Mouse (Mus musculus) limb, embryonic 10.5 days (tissue): ENCODE data around the gene Itgb7. TPM values are rescaled to one million over a fixed set of nuclear protein-coding genes. Genes with fewer than 3 reads are reported as not detected.
A peak's percentile ranks its signal among the peaks of the same experiment; 100 is the strongest.

Experiments used
- DNase-seq: peaks from one replicate; pipeline ENCODE4 v3.0.0-alpha.2; 2017; ENCODE audit warnings: low spot score
- H3K27ac ChIP-seq: fragments of 300-500 bp; sonication (generic); 2 replicates; pipeline ENCODE4 v1.5.1; 2016; ENCODE audit warnings: mild to moderate bottlenecking
- H3K27me3 ChIP-seq: fragments of 300-500 bp; sonication (generic); 2 replicates; pipeline ENCODE4 v1.6.1; 2016; ENCODE audit warnings: low read depth, mild to moderate bottlenecking; ENCODE audit not compliant: poor library complexity, severe bottlenecking
- H3K36me3 ChIP-seq: fragments of 300-500 bp; sonication (generic); 2 replicates; pipeline ENCODE4 v1.6.1; 2016; ENCODE audit warnings: mild to moderate bottlenecking, moderate library complexity
- H3K4me1 ChIP-seq: fragments of 300-500 bp; sonication (generic); 2 replicates; pipeline ENCODE4 v1.6.1; 2016
- H3K4me3 ChIP-seq: fragments of 300-500 bp; sonication (generic); 2 replicates; pipeline ENCODE4 v1.5.1; 2016; ENCODE audit warnings: mild to moderate bottlenecking, moderate library complexity
- H3K9me3 ChIP-seq: fragments of 300-500 bp; sonication (generic); replicated peaks from 2 replicates; pipeline ENCODE4 v1.6.1; 2016; ENCODE audit warnings: mild to moderate bottlenecking
- WGBS: fragments of 180-500 bp; shearing (Covaris S2); methylation state at CpG from one replicate; pipeline ENCODE4 v1.1.7; 2016; 5-methylcytosine and 5-hydroxymethylcytosine counted together
- polyA plus RNA-seq: library from polyadenylated mRNA; unstranded; fragments of >200 nt; fragmentation: Nextera tagmentation; extraction: Ambion mirVana; gene quantifications from 2 replicates; pipeline ENCODE4 v1.2.1, GENCODE M21; 2016

Gene Itgb7
- polyA plus RNA-seq, 1 experiment from 2014 or later: 1.5 TPM

DNA sequence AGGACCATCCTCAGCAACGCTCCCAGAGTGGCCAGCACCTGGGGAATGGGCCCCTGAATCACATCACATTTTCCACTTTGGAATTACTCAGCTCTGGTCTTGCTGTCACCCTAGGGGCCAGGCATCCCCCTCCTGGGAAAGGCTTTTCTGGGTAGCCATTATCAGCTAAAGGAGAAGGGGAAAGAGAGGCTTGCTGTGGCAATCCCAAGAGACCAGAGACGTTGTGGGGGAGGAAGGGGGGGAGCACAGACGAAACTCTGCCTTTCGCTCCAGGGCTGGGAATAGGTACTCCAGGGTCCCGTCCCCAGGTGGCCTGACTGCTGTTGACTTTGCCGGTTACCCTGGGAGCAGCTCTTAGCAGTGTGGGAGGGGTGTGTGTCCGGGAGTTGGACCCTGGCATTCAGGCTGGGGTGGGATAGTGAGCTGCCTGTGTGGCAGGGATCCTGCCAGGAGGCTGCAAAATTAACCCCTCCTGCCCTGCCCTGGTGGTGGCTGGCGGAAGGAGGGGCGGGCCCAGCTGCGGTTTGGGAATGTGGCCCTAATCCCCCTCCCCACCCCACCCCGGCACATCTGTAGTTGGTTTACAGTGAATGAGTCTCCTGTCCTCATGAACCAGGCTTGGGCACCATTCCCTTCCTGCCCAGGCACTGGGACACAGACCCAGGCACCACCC, 27.0 kb upstream of the Itgb7 start:
- Histone ChIP-seq H3K9me3 (no peaks in the 10 kb centered on the region), H3K36me3 (peaks cover 18% of the 10 kb centered on the region), H3K4me3 (peak overlapping the region; percentile 88), H3K27me3 (peaks cover 5% of the 10 kb centered on the region), H3K27ac (peak overlapping the region; percentile 98), H3K4me1 (peaks cover 79% of the 10 kb centered on the region)
- 5% methylated on average over 11 of the region's 11 CpGs for WGBS
- DNase-seq: peak; percentile 82

DNA sequence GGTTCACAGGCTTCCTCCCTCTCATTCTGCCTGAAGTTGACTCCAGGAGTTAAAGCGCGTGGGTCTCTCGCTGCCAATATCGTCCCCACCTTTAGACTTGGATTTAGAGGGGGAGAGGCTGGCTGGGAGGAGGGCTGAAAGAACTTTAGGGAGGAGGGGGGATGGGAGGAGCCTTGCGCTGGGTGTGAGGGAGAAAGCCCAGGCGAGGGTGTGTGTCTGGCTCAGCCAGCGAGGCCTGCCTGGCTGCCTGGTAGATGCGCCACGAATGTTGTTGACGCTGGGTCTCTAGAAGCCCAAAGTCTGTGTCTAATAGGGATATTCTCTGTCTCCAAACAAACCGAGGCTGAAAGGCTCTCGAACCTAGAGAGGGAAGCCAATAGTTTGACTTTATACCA, 26.3 kb upstream of the Itgb7 start:
- Histone ChIP-seq H3K36me3 (peaks cover 25% of the 10 kb centered on the region), H3K9me3 (no peaks in the 10 kb centered on the region), H3K4me1 (peaks cover 81% of the 10 kb centered on the region), H3K27me3 (peaks cover under 1% of the 10 kb centered on the region; the same call in 1 of the 2 replicates), H3K4me3 (peak overlapping the region; percentile 88), H3K27ac (peak overlapping the region; percentile 98)
- DNase-seq: peak; percentile 81
- 2% methylated on average over 12 of the region's 12 CpGs for WGBS

DNA sequence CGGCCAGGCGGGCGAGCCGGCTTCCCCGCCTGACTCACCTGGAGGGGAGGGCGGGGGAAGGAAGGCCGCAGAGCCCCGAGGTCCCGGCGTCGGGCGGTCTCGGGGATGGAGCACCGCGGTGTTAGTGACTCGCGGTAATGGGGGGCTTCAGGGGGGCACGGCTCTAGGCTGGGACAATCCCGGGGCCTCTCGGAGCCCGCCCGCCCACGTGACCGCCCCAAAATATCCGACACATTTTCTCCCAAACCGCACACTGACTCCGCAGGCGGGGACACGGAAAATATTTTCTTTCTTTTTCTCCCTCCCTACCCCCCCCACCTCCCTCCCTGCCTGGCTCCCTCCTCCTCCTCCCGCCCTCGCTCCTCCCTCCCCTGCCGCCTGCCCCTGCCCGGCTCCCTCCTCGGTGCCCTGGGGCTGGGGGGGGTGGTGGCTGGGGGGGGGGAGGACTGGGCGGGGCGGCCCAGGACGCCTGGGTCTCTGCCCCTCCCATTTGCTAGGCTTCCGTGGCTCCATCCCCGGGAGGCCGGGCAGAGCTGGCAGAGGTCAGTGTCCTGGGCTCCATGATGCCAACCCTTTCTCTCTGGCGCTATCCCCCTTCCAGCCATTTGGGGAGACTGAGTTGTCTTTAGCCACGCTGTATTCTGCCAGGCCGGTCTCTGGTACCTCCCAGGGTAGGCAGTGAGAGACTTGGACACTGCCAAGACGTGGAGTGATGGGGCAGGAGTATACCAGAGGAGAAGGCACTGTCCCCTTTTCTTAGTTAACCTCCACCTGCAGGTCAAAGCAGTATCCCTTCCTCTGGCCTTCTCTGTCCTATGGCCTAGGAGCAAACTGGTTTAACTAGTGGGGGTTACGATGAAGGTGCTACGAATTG, 25.7 kb upstream of the Itgb7 start, which contains the start of gene Rarg:
Gene Rarg, minus strand, starts transcription at position 316 of the 874 bp plus-strand sequence.
- Histone ChIP-seq H3K4me1 (peaks cover 82% of the 10 kb centered on the region), H3K4me3 (peak within 1 kb of the TSS; percentile 88), H3K9me3 (no peaks in the 10 kb centered on the region), H3K27me3 (no peaks in the 10 kb centered on the region; the same call in 1 of the 2 replicates), H3K36me3 (peaks cover 31% of the 10 kb centered on the region), H3K27ac (peak within 1 kb of the TSS; percentile 98)
- DNase-seq: peak; percentile 78
- under 1% methylated on average over 37 of the region's 46 CpGs for WGBS

DNA sequence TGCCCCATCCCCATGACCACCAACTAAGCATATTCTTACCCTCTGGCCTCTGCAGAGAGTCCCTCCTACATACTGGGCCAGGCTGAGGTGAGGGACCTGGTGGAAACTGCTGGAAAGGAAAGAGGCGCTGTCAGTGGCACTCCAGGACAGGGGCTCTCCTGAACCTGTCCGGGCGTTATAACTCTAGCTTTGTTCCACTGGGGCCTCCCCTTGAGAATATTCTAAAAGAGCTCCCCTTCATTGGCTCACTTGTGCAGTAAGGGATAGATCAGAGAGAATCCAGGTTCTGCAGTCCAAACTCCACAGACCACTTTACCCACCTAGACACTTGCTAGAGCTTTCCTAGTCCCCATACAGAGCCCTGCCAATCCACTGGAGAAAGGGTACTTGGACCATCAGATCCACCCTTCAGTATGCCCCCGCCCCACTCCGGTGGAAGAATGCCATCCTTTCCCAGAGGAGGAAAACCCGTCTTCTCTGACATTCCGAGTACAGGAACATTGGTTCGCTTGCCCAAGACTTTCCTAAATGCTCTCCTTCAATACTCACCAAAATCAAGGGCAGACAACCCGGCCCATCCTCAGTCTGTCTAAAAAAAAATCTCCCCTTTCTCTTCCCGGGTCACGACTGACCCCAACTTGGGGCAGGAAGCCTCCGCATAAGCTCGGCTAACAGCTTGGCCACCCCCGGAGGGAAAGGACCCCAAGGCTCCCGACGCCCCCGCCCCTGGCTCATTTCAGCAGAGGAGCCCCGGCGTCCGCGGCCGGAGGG, 24.9 kb upstream of the Itgb7 start:
- Histone ChIP-seq H3K4me1 (peaks cover 82% of the 10 kb centered on the region), H3K27me3 (no peaks in the 10 kb centered on the region; the same call in 1 of the 2 replicates), H3K36me3 (peaks cover 39% of the 10 kb centered on the region), H3K9me3 (no peaks in the 10 kb centered on the region), H3K27ac (peak overlapping the region; percentile 98), H3K4me3 (peak overlapping the region; percentile 88)
- WGBS: 6% methylated on average over 22 of the region's 22 CpGs
- DNase-seq: no peak

DNA sequence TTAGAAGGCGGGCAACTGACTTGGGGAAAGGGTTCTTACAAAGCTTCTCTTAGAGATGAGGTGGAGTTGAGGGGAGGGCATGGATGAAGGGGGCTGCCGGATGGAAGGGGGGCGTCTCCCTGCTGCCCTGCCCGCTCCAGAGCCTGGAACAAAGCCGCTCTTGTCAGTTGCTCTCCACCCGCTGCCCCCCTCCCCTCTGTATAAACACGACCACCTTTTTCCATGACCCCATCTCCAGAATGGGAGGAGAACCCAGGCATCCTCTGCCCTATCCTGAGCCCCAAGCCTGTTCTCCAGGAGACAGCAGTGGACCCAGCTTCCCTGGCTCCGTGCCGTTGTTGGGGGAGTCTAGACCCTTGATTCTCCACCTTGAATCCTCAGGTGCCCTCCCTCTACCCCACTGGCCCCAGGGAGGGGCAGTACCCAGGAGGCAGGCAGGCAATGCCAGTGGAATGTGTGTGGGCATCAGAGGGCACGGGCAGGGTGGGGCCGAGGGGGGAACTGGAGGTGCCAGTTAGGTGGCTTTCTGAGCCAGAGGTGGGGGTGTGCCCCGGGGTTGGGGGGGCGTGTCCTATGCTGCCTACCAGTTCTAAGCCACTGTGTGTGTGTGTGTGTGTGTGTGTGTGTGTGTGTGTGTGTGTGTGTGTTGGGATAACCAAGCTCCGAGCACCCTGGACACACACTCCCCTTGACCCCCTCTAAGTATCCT, 24.0 kb upstream of the Itgb7 start:
- DNase-seq: no peak
- 48% methylated on average over 14 of the region's 14 CpGs for WGBS
- Histone ChIP-seq H3K9me3 (no peaks in the 10 kb centered on the region), H3K27ac (peak overlapping the region; percentile 98), H3K27me3 (no peaks in the 10 kb centered on the region; the same call in 1 of the 2 replicates), H3K36me3 (peaks cover 48% of the 10 kb centered on the region), H3K4me1 (peaks cover 88% of the 10 kb centered on the region), H3K4me3 (peak overlapping the region; percentile 88)

DNA sequence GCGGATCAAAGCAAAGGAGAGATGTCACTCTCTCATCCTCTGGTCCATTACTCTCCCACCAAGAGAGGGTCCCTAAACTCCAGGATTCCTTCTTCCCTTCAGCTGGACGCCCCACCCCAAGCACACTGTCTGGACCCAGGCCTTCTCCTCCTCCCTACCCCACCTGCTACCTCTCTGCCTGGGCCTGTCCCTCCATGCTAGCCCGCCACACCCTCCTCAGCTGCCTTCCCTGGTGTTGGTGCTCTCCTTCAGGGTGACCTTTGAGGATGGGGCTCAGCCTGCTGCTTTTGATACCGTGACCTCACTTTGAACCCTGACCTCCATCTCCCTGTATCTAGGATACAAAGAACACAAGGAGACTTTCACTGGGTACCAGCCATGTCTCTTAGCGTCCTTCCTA, 18.8 kb upstream of the Itgb7 start:
- no peak for DNase-seq
- H3K9me3 ChIP-seq: no peaks in the 10 kb centered on the region
- 55% methylated on average over 5 of the region's 5 CpGs for WGBS
- no peaks in the 10 kb centered on the region for H3K27me3 ChIP-seq
- peaks cover 93% of the 10 kb centered on the region for H3K4me1 ChIP-seq
- peak overlapping the region; percentile 95 for H3K27ac ChIP-seq
- peak overlapping the region; percentile 86 for H3K4me3 ChIP-seq
- H3K36me3 ChIP-seq: peaks cover 56% of the 10 kb centered on the region

DNA sequence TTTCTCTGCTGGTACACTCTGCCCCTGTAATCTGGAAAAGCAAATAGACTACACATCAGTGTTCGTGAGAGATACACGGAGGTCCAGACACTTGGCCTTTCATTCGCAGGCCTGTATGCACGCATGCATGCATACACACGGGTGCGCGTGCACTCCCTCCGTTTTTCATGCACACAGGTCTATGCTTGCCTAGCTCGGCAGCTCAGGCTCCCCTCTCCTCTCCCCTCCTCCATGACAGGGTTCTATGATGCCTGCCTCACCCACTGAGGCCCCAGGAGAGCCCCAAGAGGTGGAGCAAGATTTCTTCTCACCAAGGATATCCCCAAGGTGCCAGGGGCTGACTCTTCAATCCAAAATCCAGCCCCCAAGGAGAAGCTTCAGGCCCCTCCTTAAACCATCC, 18.2 kb upstream of the Itgb7 start:
- 30% methylated on average over 9 of the region's 9 CpGs for WGBS
- Histone ChIP-seq H3K27me3 (no peaks in the 10 kb centered on the region), H3K4me1 (peaks cover 92% of the 10 kb centered on the region), H3K36me3 (peaks cover 52% of the 10 kb centered on the region), H3K4me3 (peak overlapping the region; percentile 86), H3K9me3 (no peaks in the 10 kb centered on the region), H3K27ac (peak overlapping the region; percentile 95)
- no peak for DNase-seq

DNA sequence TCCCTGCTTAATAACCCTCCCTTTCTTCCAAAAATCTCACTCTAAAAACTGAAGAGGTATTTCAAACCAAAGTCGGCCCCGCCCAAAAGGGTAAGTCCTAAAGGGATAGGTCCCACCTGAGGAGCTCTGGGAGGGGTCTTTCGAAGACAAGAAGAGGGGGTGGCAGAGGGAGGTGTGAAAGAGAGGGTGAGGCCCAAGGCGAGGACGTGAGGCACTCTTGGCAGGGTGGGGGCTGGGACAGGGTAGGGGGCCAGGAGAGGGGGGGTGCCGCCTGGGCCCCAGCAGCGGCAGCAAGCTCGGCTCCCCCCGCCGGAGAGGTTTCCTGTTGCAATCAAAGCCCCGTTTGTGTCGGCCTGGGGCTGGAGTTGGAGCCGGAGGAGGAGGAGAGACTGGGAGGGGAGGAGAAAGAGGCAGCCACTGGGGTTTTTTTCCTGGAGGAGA, 17.5 kb upstream of the Itgb7 start:
- Histone ChIP-seq H3K4me3 (peak overlapping the region; percentile 86), H3K4me1 (peaks cover 93% of the 10 kb centered on the region), H3K36me3 (peaks cover 47% of the 10 kb centered on the region), H3K9me3 (no peaks in the 10 kb centered on the region), H3K27me3 (no peaks in the 10 kb centered on the region), H3K27ac (peak overlapping the region; percentile 95)
- DNase-seq: peak; percentile 85
- 0% methylated on average over 13 of the region's 13 CpGs for WGBS

DNA sequence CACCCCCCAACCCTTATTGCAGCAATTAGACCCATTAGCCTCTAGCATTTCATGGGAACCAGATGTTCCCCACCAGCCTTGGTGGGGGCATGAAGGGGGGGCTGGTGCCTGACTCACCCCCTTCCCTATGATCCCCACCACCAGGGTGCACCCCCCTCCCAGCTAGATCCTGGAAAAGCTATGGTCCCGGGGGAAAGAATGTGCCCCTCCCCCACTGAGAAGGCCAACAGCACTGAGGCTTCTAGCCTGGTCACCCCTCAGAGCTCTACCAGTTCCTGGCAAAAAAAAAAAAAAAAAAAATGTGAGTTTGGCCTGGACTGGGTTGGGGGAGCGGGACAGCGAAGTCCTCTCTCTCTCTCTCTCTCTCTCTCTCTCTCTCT, 17.1 kb upstream of the Itgb7 start:
- DNase-seq: peak; percentile 85
- Histone ChIP-seq H3K27me3 (no peaks in the 10 kb centered on the region), H3K4me3 (peak overlapping the region; percentile 86), H3K27ac (peak overlapping the region; percentile 95), H3K36me3 (peaks cover 43% of the 10 kb centered on the region), H3K9me3 (no peaks in the 10 kb centered on the region), H3K4me1 (peaks cover 93% of the 10 kb centered on the region)
- WGBS: 0% methylated on average over 3 of the region's 3 CpGs

DNA sequence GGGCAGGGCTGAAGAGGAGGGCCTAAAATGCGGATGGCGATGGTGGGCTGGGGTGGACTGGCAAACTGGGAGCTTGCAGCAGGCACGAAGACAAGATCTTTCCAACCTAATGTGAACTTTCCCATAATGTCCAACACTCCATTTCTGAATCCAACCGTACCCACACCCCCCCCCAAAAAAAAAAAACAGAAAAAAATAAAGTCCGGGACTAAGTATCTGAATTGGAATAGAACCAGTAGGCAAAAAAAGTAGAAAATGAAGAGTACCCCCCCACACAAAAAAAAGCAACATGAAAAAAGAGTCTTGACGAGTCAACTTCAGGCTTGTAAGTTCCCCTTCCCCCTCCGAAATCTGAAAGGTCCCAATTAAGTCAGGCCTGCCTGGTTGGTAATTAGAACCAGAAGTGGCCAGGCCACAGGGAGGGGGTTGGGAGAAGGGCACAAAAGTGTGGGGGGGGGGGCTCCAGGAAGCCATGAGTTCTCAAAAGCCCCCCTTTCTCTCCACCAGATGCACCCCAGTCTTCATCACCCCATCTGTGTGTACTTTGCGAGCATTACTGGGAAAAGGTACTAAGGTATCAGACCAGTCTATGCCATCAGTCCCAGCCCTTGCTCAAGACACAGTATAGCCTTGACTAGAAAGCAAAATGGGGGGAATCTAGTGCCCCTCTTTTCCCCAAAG, 16.5 kb upstream of the Itgb7 start:
- peaks cover 41% of the 10 kb centered on the region for H3K36me3 ChIP-seq
- no peaks in the 10 kb centered on the region for H3K9me3 ChIP-seq
- H3K4me1 ChIP-seq: peaks cover 93% of the 10 kb centered on the region
- peak; percentile 80 for DNase-seq
- WGBS: 1% methylated on average over 8 of the region's 8 CpGs
- no peaks in the 10 kb centered on the region for H3K27me3 ChIP-seq
- peak overlapping the region; percentile 95 for H3K27ac ChIP-seq
- H3K4me3 ChIP-seq: peak overlapping the region; percentile 86

DNA sequence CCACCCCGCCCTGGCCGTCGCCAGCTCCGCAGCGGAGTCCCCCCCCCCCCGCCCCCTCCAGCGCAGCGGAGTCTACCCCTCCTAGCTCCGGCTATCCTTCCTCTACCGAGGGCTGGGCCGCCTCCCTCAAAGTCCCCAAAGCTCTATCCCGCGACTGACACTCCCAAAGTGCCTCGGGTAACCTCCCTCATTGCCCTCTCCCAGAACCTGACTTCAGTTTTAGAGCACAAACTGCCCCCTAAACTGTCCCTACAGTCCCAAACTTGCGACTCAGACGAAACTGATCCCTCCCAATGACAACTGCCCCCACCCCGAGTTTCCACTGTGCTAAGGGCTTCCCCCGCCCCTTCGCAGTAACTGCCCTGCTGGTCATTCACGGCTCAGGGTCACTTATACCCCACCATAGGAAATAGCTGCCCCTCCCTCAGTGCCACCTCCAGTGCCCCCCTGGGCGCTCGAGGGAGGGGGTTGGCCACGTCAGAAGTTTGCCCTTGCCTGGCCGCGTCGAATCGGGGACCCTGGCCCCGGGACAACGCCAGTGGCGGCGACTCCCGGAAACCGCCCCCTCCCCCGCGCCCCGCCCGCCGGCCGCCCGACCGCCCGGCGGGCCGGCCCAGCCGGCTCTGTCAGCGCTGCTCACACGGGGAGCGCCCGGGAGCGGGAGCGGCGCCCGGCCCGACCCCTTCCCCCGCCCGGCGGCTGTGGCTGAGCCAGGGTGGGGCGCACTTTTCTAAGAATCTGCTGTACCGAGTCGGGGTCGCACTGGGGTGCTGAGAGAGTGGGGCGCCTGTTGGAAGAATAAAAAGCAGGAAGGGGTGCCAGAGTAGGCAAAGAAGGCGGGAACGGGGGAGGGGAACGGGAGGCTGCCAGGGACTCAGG, 15.7 kb upstream of the Itgb7 start:
- no peaks in the 10 kb centered on the region for H3K9me3 ChIP-seq
- peaks cover 95% of the 10 kb centered on the region for H3K4me1 ChIP-seq
- H3K27me3 ChIP-seq: no peaks in the 10 kb centered on the region
- H3K36me3 ChIP-seq: peaks cover 41% of the 10 kb centered on the region
- peak overlapping the region; percentile 95 for H3K27ac ChIP-seq
- WGBS: under 1% methylated on average over 56 of the region's 65 CpGs
- DNase-seq: peak; percentile 84
- H3K4me3 ChIP-seq: peak overlapping the region; percentile 86
